Mouse (Mus musculus): ENCODE measurements around the gene G6pc.
"Not testable (repeated sequence)": the region's sequence is repeated elsewhere in the genome, so short reads cannot be mapped to it uniquely, and the experiment has no call there.

Gene G6pc

GRCm38 (mm10) chr11:101367326-101367935, at the start of gene G6pc:
G6pc (plus strand) TSS chr11:101367561.
- DNase-seq (ENCODE audit: low read depth), result no peak

GRCm38 (mm10) chr11:101323609-101324008, 43.8 kb upstream of the G6pc start:
- peak; percentile 40 for DNase-seq (ENCODE audit: low read depth)

GRCm38 (mm10) chr11:101324763-101325162, 42.6 kb upstream of the G6pc start, which contains the start of gene Aoc2:
Aoc2 (plus strand) TSS chr11:101325063.
- DNase-seq (ENCODE audit: low read depth), result no peak

GRCm38 (mm10) chr11:101325201-101325600, 42.2 kb upstream of the G6pc start:
- not testable (repeated sequence) for DNase-seq (ENCODE audit: low read depth)

- DNase-seq (ENCODE audit: low read depth), result no peak
Measured at GRCm38 (mm10) chr11:101326147-101326546, 41.2 kb upstream of the G6pc start.

- no peak for DNase-seq (ENCODE audit: low read depth)
Measured at GRCm38 (mm10) chr11:101327311-101327710, 40.0 kb upstream of the G6pc start.

- no peak for DNase-seq (ENCODE audit: low read depth)
Measured at GRCm38 (mm10) chr11:101328941-101329635, 38.3 kb upstream of the G6pc start.

GRCm38 (mm10) chr11:101330371-101330924, 36.9 kb upstream of the G6pc start, which contains the start of gene Aoc3:
Aoc3 (plus strand) TSS chr11:101330605.
- DNase-seq (ENCODE audit: low read depth), result no peak

- DNase-seq (ENCODE audit: low read depth), result not testable (repeated sequence)
Measured at GRCm38 (mm10) chr11:101330961-101331360, 36.4 kb upstream of the G6pc start.

GRCm38 (mm10) chr11:101332537-101332936, 34.8 kb upstream of the G6pc start:
- no peak for DNase-seq (ENCODE audit: low read depth)

GRCm38 (mm10) chr11:101334023-101334422, 33.3 kb upstream of the G6pc start:
- no peak for DNase-seq (ENCODE audit: low read depth)

GRCm38 (mm10) chr11:101334516-101334915, 32.8 kb upstream of the G6pc start:
- DNase-seq (ENCODE audit: low read depth), result no peak

GRCm38 (mm10) chr11:101335685-101336084, 31.7 kb upstream of the G6pc start:
- DNase-seq (ENCODE audit: low read depth), result no peak

- peak; percentile 75 for DNase-seq (ENCODE audit: low read depth)
Measured at GRCm38 (mm10) chr11:101338123-101338760, 29.1 kb upstream of the G6pc start.

GRCm38 (mm10) chr11:101347083-101347775, 20.1 kb upstream of the G6pc start:
- no peak for DNase-seq (ENCODE audit: low read depth)

GRCm38 (mm10) chr11:101348774-101349173, 18.6 kb upstream of the G6pc start:
- no peak for DNase-seq (ENCODE audit: low read depth)

- DNase-seq (ENCODE audit: low read depth), result no peak
Measured at GRCm38 (mm10) chr11:101349216-101349615, 18.1 kb upstream of the G6pc start.

- DNase-seq (ENCODE audit: low read depth), result no peak
Measured at GRCm38 (mm10) chr11:101351100-101351720, 16.2 kb upstream of the G6pc start.

GRCm38 (mm10) chr11:101351721-101352111, 15.6 kb upstream of the G6pc start:
- DNase-seq (ENCODE audit: low read depth), result no peak

- no peak for DNase-seq (ENCODE audit: low read depth)
Measured at GRCm38 (mm10) chr11:101353436-101353835, 13.9 kb upstream of the G6pc start.

- DNase-seq (ENCODE audit: low read depth), result no peak
Measured at GRCm38 (mm10) chr11:101354438-101355010, 12.8 kb upstream of the G6pc start.

Data from c-Kit-positive CD71-positive TER-119-negative erythroid progenitor cells, embryonic 14.5 days (primary cell).